Mouse (Mus musculus): ENCODE measurements around the gene Lhfp.
"Not testable (repeated sequence)": the region's sequence is repeated elsewhere in the genome, so short reads cannot be mapped to it uniquely, and the experiment has no call there.

Lhfp gene

GRCm38 (mm10) chr3:53213746-53214271 is 172.5 kb downstream of the Lhfp start:
- 0 out of 2 replicates have a peak, but pooled peaks have one; percentile 35 for ATAC-seq (ENCODE audit: low TSS enrichment)

GRCm38 (mm10) chr3:53214386-53214785 is 173.1 kb downstream of the Lhfp start:
- ATAC-seq (ENCODE audit: low TSS enrichment) = peak; percentile 45; the same call in 1 of the 2 replicates

GRCm38 (mm10) chr3:53217697-53218096 is 176.4 kb downstream of the Lhfp start:
- ATAC-seq (ENCODE audit: low TSS enrichment) = no peak

GRCm38 (mm10) chr3:53221531-53222272 is 180.4 kb downstream of the Lhfp start:
- no peak for ATAC-seq (ENCODE audit: low TSS enrichment)

- ATAC-seq (ENCODE audit: low TSS enrichment) = no peak
Measured at GRCm38 (mm10) chr3:53224141-53224540, 182.8 kb downstream of the Lhfp start.

- ATAC-seq (ENCODE audit: low TSS enrichment) = no peak
Measured at GRCm38 (mm10) chr3:53225774-53226173, 184.4 kb downstream of the Lhfp start.

GRCm38 (mm10) chr3:53226223-53226622 is 184.9 kb downstream of the Lhfp start:
- no peak for ATAC-seq (ENCODE audit: low TSS enrichment)

GRCm38 (mm10) chr3:53227866-53228265 is 186.5 kb downstream of the Lhfp start:
- ATAC-seq (ENCODE audit: low TSS enrichment) = no peak

GRCm38 (mm10) chr3:53230562-53230961 is 189.2 kb downstream of the Lhfp start:
- no peak for ATAC-seq (ENCODE audit: low TSS enrichment)

- ATAC-seq (ENCODE audit: low TSS enrichment) = 0 out of 2 replicates have a peak, but pooled peaks have one; percentile 23
Measured at GRCm38 (mm10) chr3:53231112-53231511, 189.8 kb downstream of the Lhfp start.

- ATAC-seq (ENCODE audit: low TSS enrichment) = not testable (repeated sequence)
Measured at GRCm38 (mm10) chr3:53232411-53232810, 191.1 kb downstream of the Lhfp start.

- no peak for ATAC-seq (ENCODE audit: low TSS enrichment)
Measured at GRCm38 (mm10) chr3:53234689-53235088, 193.4 kb downstream of the Lhfp start.

- no peak for ATAC-seq (ENCODE audit: low TSS enrichment)
Measured at GRCm38 (mm10) chr3:53236471-53236870, 195.1 kb downstream of the Lhfp start.

- no peak for ATAC-seq (ENCODE audit: low TSS enrichment)
Measured at GRCm38 (mm10) chr3:53240150-53240549, 198.8 kb downstream of the Lhfp start.

GRCm38 (mm10) chr3:53245571-53246208 is 204.4 kb downstream of the Lhfp start:
- peak; percentile 59 for ATAC-seq (ENCODE audit: low TSS enrichment)

GRCm38 (mm10) chr3:53247102-53247501 is 205.8 kb downstream of the Lhfp start:
- ATAC-seq (ENCODE audit: low TSS enrichment) = no peak

- ATAC-seq (ENCODE audit: low TSS enrichment) = no peak
Measured at GRCm38 (mm10) chr3:53248158-53248874, 207.0 kb downstream of the Lhfp start.

- ATAC-seq (ENCODE audit: low TSS enrichment) = no peak
Measured at GRCm38 (mm10) chr3:53252556-53252955, 211.2 kb downstream of the Lhfp start.

GRCm38 (mm10) chr3:53253223-53253832 is 212.0 kb downstream of the Lhfp start:
- no peak for ATAC-seq (ENCODE audit: low TSS enrichment)

- ATAC-seq (ENCODE audit: low TSS enrichment) = peak; percentile 63
Measured at GRCm38 (mm10) chr3:53258657-53259158, 217.4 kb downstream of the Lhfp start.

- no peak for ATAC-seq (ENCODE audit: low TSS enrichment)
Measured at GRCm38 (mm10) chr3:53266116-53266515, 224.8 kb downstream of the Lhfp start.

GRCm38 (mm10) chr3:53267046-53267445 is 225.7 kb downstream of the Lhfp start:
- no peak for ATAC-seq (ENCODE audit: low TSS enrichment)

Data from frontal cortex, adult (tissue).